Mouse (Mus musculus) heart, postnatal 36 days (tissue): ENCODE data around the gene Aif1. TPM values are rescaled to one million over a fixed set of nuclear protein-coding genes. Genes with fewer than 3 reads are reported as not detected.
A peak's percentile ranks its signal among the peaks of the same experiment; 100 is the strongest.

Experiments
- DNase-seq, 2 experiments: peaks; one replicate each; pipeline ENCODE4 v3.0.0; 2021 to 2022
- intact Hi-C: fragments of 180-260 bp; cut with DNase I; formaldehyde crosslinking; loops from one replicate; pipeline ENCODE4 v1.15.1; 2025
- total RNA-seq, 2 experiments: library from RNA; stranded (reverse); gene quantifications; 2 replicates each; pipeline ENCODE4 v1.2.3; 2021

The Aif1 gene
- total RNA-seq, 2 experiments from 2014 or later: 2.0 to 6.2 TPM

GRCm38 (mm10) chr17:35153077-35153476 lies 22.8 kb downstream of the Aif1 start:
- DNase-seq: no peak
- intact Hi-C loops: no loop called here

DNA sequence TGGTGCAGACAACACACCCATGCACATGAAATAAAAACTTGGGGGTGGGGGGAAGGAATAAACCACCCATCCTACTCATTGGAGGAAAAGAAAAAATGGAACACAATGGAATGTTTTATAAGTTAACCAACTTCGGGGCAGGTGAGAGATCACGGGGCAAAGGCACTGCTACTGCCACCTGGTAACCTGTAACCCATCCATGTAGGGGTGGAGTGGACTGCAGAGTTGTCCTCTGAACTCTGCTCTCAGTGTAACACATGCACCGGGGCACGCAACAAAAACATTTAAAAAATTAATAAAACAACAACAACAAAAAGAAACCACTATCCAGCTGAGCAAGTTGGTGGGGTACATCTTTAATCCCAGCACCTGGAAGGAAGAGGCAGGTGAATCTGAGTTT lies 23.7 kb downstream of the Aif1 start:
- no peak for DNase-seq
- intact Hi-C loops: no loop called here

GRCm38 (mm10) chr17:35147922-35148639 lies 27.8 kb downstream of the Aif1 start:
- DNase-seq: no peak
- intact Hi-C loops: no loop called here

- intact Hi-C loops: no loop called here
- DNase-seq: no peak
Measured at GRCm38 (mm10) chr17:35147348-35147747, 28.5 kb downstream of the Aif1 start.

DNA sequence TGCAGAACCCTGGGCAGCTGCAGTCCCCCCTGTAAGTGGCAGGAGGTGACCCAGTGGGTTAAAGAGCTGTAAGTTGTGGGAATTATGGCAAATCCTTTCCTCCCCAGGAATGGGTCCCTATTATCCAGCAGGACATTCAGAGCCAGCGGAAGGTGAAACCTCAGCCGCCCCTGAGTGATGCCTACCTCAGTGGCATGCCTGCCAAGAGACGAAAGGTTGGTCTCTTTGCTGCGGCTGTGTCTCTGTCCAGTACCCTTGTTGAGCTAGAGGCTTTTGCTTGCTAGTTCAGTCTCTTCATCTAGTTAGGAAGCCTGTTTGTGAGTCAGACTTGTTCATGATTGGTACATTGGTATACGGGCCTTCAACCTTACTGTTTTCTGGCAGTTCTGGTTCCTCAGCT lies 29.7 kb downstream of the Aif1 start:
- DNase-seq: no peak
- intact Hi-C loops: no loop called here

DNA sequence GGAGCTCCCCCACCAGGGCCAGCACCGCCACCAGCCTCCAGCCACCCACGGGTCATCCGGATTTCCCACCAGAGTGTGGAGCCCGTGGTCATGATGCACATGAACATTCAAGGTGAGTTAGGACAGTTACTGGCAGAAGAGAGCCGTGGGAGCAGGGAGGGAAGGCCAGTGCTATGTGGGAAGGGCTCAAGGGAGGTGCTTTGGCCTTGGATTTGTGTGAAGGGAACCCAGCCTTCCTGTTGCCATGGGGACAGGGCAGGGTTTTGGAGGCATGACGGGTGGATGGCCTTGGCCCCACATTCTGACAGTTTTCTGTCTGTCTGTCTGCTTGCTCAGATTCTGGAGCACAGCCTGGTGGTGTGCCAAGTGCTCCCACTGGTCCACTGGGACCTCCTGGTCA lies 33.9 kb downstream of the Aif1 start:
- intact Hi-C loops: no loop called here
- DNase-seq: no peak

DNA sequence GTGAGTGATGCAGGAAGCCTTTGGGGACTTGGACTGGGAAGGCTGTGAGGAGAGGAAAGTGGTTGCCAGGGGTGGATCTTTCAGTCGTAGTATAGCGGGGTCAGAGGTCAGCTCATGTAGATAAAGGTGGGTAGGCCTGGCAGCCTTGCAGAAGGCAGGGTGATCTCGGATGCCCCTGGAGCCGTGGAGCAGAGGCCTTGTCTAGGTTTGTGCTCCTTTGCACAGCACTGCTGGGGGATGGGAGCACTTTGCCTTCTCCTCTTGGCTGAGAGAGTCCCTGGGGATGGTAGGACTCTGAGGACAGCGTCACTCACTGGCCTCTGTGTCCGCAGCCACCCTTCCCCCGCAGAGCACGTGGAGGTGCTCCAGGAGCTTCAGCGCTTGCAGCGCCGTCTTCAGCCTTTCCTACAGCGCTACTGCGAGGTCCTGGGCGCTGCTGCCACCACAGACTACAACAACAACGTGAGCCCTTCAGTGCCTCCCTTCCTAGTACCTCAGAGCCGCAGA lies 35.3 kb downstream of the Aif1 start:
- intact Hi-C loops: no loop called here
- no peak for DNase-seq

GRCm38 (mm10) chr17:35139269-35139668 lies 36.6 kb downstream of the Aif1 start:
- intact Hi-C loops: loop anchor here (10.0 kb wide), 1 partner anchor 304 kb away; the partner anchor contains the start of genes Dxo and Stk19
- no peak for DNase-seq

- DNase-seq: no peak
- intact Hi-C loops: loop anchor here (2.0 to 10.0 kb wide), 2 partner anchors 25 to 301 kb away; partner anchors contain the start of genes Dxo and Stk19
Measured at GRCm38 (mm10) chr17:35135591-35136320, 40.1 kb downstream of the Aif1 start.

GRCm38 (mm10) chr17:35134801-35135590 lies 40.9 kb downstream of the Aif1 start, which contains the start of gene Bag6:
Gene Bag6 (plus strand): TSS chr17:35135178.
- DNase-seq: peak; percentile 93 to 98
- intact Hi-C loops: loop anchor here (1.0 to 10.0 kb wide), 2 partner anchors 9 to 300 kb away; partner anchors contain the start of genes D17H6S53E, Dxo and Stk19

GRCm38 (mm10) chr17:35133517-35133916 lies 42.4 kb downstream of the Aif1 start:
- intact Hi-C loops: loop anchor here (10.0 kb wide), 1 partner anchor 299 kb away; the partner anchor contains the start of genes Dxo and Stk19
- no peak for DNase-seq

DNA sequence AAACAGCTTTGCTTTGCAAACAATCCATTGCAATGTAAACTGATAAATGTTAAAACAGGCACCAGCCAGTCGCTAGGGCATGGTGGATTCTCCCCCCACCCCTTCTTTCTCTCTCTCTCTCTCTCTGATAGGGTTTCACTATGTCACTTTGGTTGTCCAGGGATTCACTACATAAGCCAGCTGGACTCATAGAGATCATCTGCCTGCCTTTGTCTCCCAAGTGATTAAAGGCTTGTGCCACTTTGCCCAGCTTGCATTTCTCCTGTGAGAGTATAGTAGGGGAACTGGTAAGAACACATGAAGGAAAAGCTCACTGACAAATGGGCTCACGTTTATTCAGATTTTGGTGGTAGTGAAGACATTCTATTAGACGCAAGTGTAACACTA lies 43.7 kb downstream of the Aif1 start:
- intact Hi-C loops: loop anchor here (10.0 kb wide), 1 partner anchor 297 kb away; the partner anchor contains the start of genes Dxo and Stk19
- no peak for DNase-seq

GRCm38 (mm10) chr17:35131500-35132173 lies 44.2 kb downstream of the Aif1 start, which contains the start of gene Apom:
Gene Apom (minus strand): TSS chr17:35132050.
- intact Hi-C loops: loop anchor here (10.0 kb wide), 1 partner anchor 297 kb away; the partner anchor contains the start of genes Dxo and Stk19
- no peak for DNase-seq

GRCm38 (mm10) chr17:35131038-35131437 lies 44.8 kb downstream of the Aif1 start:
- intact Hi-C loops: loop anchor here (10.0 kb wide), 1 partner anchor 296 kb away; the partner anchor contains the start of genes Dxo and Stk19
- no peak for DNase-seq

DNA sequence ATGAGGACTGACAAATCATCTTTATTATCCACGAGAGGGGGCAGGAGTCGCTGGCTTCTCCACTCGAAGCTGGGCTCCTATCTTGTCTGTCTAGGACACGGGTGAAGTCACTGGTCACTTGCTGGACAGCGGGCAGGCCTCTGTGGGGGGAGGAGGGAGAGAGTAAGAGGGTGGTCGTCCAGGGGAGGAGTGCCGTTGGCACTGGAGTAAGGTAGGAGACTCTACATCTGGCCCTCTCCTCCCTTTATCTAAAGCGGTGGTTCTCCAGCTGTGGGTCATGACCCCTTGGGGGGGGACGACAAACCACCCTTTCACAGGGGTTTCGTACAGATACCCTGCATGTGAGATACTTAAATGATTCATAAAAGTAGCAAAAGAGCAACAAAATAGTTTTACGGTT lies 46.9 kb downstream of the Aif1 start:
- intact Hi-C loops: loop anchor here (5.0 kb wide), 1 partner anchor 33 kb away; the partner anchor contains the start of gene Prrc2a
- DNase-seq: no peak

GRCm38 (mm10) chr17:35127017-35127416 lies 48.9 kb downstream of the Aif1 start:
- intact Hi-C loops: loop anchor here (5.0 kb wide), 1 partner anchor 35 kb away; the partner anchor contains the start of gene Prrc2a
- no peak for DNase-seq

GRCm38 (mm10) chr17:35126206-35126611 lies 49.7 kb downstream of the Aif1 start, which contains the start of gene D17H6S53E:
Gene D17H6S53E (plus strand): TSS chr17:35126373.
- intact Hi-C loops: loop anchor here (1.0 to 5.0 kb wide), 2 partner anchors 8 to 36 kb away; partner anchors contain the start of gene Prrc2a
- DNase-seq: peak; percentile 79 to 84

GRCm38 (mm10) chr17:35125578-35125977 lies 50.3 kb downstream of the Aif1 start:
- intact Hi-C loops: loop anchor here (5.0 kb wide), 1 partner anchor 37 kb away; the partner anchor contains the start of gene Prrc2a
- no peak for DNase-seq

- DNase-seq: no peak
- intact Hi-C loops: loop anchor here (5.0 kb wide), 1 partner anchor 37 kb away; the partner anchor contains the start of gene Prrc2a
Measured at GRCm38 (mm10) chr17:35125081-35125480, 50.8 kb downstream of the Aif1 start.
